Mouse (Mus musculus): ENCODE data around the gene Pltp. TPM values are rescaled to one million over a fixed set of nuclear protein-coding genes. Genes with fewer than 3 reads are reported as not detected.
A peak's percentile ranks its signal among the peaks of the same experiment; 100 is the strongest.

The Pltp gene
- total and polyA plus RNA-seq, 3 experiments, result 0.85 to 5.5 (median 0.94) TPM

DNA sequence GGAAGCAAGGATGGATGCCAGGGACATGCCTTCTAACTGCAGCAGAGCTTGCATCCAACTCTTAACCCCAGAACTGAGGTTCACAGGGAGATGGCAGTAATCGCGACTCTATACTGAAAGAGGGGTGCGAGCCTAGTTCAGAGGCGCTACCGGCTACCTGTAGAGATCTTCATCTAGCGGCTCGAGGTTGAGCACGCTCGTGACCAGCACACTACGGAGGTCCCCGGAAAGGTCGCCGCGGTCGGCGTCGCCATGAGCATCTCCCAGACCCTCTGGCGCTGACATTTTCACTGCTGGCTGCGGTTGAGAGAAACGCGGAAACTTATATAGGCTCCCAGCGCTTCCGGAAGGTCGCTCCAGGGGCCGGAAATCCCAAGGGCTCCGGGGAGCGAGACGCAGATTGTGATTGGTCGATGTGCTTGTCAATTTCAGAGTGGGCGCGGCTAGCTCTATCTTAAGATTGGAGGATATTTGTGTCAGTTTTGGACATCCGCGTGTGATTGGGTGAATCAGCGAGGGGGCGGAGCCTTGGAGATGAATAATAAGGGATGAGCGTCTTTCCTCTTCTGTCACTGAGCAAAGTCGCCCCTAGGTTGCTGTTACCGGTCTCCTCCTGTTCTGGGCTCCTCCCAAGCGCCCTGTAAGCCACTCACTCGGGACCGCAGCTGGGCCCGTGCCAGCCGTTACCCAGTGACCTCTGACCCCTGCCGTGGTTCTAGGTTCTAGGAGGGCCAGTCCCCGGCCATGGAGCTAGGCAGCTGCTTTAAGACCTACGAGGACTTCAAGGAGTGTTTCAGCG, 52.8 kb downstream of the Pltp start, which contains the start of the genes Acot8 and Zswim3 (continued):
- peak; percentile 57; the same call in 1 of the 2 replicates for TF ChIP-seq MAX (IDR thresholded peaks at IDR 0.05; ENCODE audit: low read length)
- TF ChIP-seq RCOR1 (conservative IDR thresholded peaks at IDR 0.05; ENCODE audit: low read depth, low read length), result 0 out of 2 replicates have a peak, but pooled peaks have one; percentile 35
- peak; percentile 60; the same call in 1 of the 2 replicates for TF ChIP-seq TCF12 (IDR thresholded peaks at IDR 0.05; ENCODE audit: low read depth, low read length)
- TF ChIP-seq ZC3H11A (IDR thresholded peaks at IDR 0.05; ENCODE audit: low read depth, low read length), result no peak
- peak; percentile 98 for TF ChIP-seq TBP (conservative IDR thresholded peaks at IDR 0.05; ENCODE audit: low read depth, low read length)
- peak; percentile 97 for TF ChIP-seq CHD2 (IDR thresholded peaks at IDR 0.05; ENCODE audit: low read length)
- no peak; the same call in 1 of the 2 replicates for TF ChIP-seq IRF4 (IDR thresholded peaks at IDR 0.05; ENCODE audit: low read depth, low read length)
- TF ChIP-seq NELFE (IDR thresholded peaks at IDR 0.05; ENCODE audit: low read depth, low read length), result peak; percentile 98
- no peak for TF ChIP-seq EP300 (IDR thresholded peaks at IDR 0.05; ENCODE audit: low read length)
- TF ChIP-seq KAT2A (IDR thresholded peaks at IDR 0.05; ENCODE audit: insufficient replicate concordance, low read length), result peak; percentile 88; the same call in 1 of the 2 replicates
- no peak for TF ChIP-seq USF2 (conservative IDR thresholded peaks at IDR 0.05; ENCODE audit: low read depth, low read length)
- peak; percentile 99 for TF ChIP-seq POLR2A (IDR thresholded peaks at IDR 0.05; ENCODE audit: low read depth, low read length)
- TF ChIP-seq UBTF (IDR thresholded peaks at IDR 0.05; ENCODE audit: low read depth, low read length), result 0 out of 2 replicates have a peak, but pooled peaks have one; percentile 4
- TF ChIP-seq MAFK (IDR thresholded peaks at IDR 0.05; ENCODE audit: insufficient replicate concordance, low read length), result no peak
- TF ChIP-seq MXI1 (IDR thresholded peaks at IDR 0.05; ENCODE audit: low read depth, low read length), result peak; percentile 82
- TF ChIP-seq JUN (IDR thresholded peaks at IDR 0.05; ENCODE audit: insufficient read depth, low read depth, low read length), result no peak
- TF ChIP-seq BHLHE40 (IDR thresholded peaks at IDR 0.05; ENCODE audit: low read depth, low read length), result peak; percentile 77
- peak; percentile 36 for TF ChIP-seq MAZ (IDR thresholded peaks at IDR 0.05; ENCODE audit: low read depth, low read length)
- peak; percentile 91 for TF ChIP-seq ELF1 (IDR thresholded peaks at IDR 0.05; ENCODE audit: low read depth, low read length)
- no peak for TF ChIP-seq USF1 (IDR thresholded peaks at IDR 0.05; ENCODE audit: low read depth, low read length)
- 0 out of 2 replicates have a peak, but pooled peaks have one; percentile 3 for TF ChIP-seq MEF2A (IDR thresholded peaks at IDR 0.05; ENCODE audit: borderline replicate concordance, low read depth, low read length)
- no peak for TF ChIP-seq ETS1 (conservative IDR thresholded peaks at IDR 0.05; ENCODE audit: low read depth, low read length)

DNA sequence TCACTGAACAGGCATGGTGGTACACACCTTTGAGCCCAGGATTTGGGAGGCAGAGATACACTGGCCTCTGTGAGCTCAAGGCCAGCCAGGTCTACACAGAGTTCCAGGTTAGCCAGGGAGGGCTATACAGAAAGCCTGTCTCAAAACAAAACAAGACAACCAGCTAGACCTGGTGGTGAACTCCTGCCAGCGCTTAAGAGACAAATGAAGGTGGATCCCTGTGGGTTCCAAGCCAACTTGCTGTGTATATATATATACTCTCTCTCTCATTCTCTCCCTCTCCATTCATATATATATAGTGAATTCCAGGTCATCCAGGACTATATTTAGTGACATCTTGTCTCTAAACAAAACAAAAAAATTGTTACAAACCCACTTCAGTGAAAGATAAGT, 53.6 kb downstream of the Pltp start:
- H3K27ac ChIP-seq (ENCODE audit: insufficient read depth, low read depth), result no peak overlapping the region

More for the DNA sequence above, 53.6 kb downstream of the Pltp start:
- peak overlapping the region; percentile 38 for H3K4me2 ChIP-seq (ENCODE audit: insufficient read depth, low read depth, poor library complexity, severe bottlenecking)
- no peaks in the 10 kb centered on the region for H3K27me3 ChIP-seq (replicated peaks)
- H3K4me3 ChIP-seq (replicated peaks in 1 of 3; ENCODE audit: low read depth in 2 of 3, low read length in 2 of 3, poor library complexity in 1 of 3), result peak overlapping the region; percentile 86 to 93 (median 93)
- TF ChIP-seq MAX (IDR thresholded peaks at IDR 0.05; ENCODE audit: low read length) (no peak; the same call in 1 of the 2 replicates), ZNF384 (IDR thresholded peaks at IDR 0.05; ENCODE audit: low read depth, low read length) (no peak), USF1 (IDR thresholded peaks at IDR 0.05; ENCODE audit: low read depth, low read length) (no peak), POLR2A (IDR thresholded peaks at IDR 0.05; ENCODE audit: low read depth, low read length) (no peak), CHD1 (IDR thresholded peaks at IDR 0.05; ENCODE audit: low read depth, low read length) (no peak), KAT2A (IDR thresholded peaks at IDR 0.05; ENCODE audit: insufficient replicate concordance, low read length) (no peak), GABPA (IDR thresholded peaks at IDR 0.05; ENCODE audit: insufficient replicate concordance, low read depth, low read length) (no peak), NELFE (IDR thresholded peaks at IDR 0.05; ENCODE audit: low read depth, low read length) (no peak), ZMIZ1 (IDR thresholded peaks at IDR 0.05; ENCODE audit: low read depth, low read length) (no peak), EP300 (IDR thresholded peaks at IDR 0.05; ENCODE audit: low read length) (no peak), TBP (conservative IDR thresholded peaks at IDR 0.05; ENCODE audit: low read depth, low read length) (no peak), MAFK (IDR thresholded peaks at IDR 0.05; ENCODE audit: insufficient replicate concordance, low read length) (no peak), ETS1 (conservative IDR thresholded peaks at IDR 0.05; ENCODE audit: low read depth, low read length) (no peak), ELF1 (IDR thresholded peaks at IDR 0.05; ENCODE audit: low read depth, low read length) (no peak)
- no peak for DNase-seq (ENCODE audit: extremely low read depth)
- H3K36me3 ChIP-seq (replicated peaks in 1 of 2; ENCODE audit: control insufficient read depth in 1 of 2, insufficient read depth in 1 of 2, low read length in 1 of 2), result peaks cover 10 to 47% of the 10 kb centered on the region in 2 experiments
- no peaks in the 10 kb centered on the region for H3K9me3 ChIP-seq (replicated peaks; ENCODE audit: low read length)
- dilution Hi-C loops (cut with MboI; ENCODE audit: extremely low pct_ligation_motif_present, extremely low pct_unique_long_range_greater_than_20kb, low sequenced_read_pairs), result no loop called here
- in situ Hi-C loops (cut with MboI; ENCODE audit: low pct_ligation_motif_present, low pct_unique_long_range_greater_than_20kb, low sequenced_read_pairs), result no loop called here
- H3K4me1 ChIP-seq (ENCODE audit: control insufficient read depth in 1 of 2, insufficient read depth in 2 of 2), result peaks cover 5 to 25% of the 10 kb centered on the region in 2 experiments; a peak in 2 of 4 replicates
- peaks cover 12% of the 10 kb centered on the region for H3K79me2 ChIP-seq (replicated peaks; ENCODE audit: control insufficient read depth, extremely low read depth, insufficient read depth, poor library complexity, severe bottlenecking)
- H3K9ac ChIP-seq (ENCODE audit: insufficient read depth, low read depth), result peak overlapping the region; percentile 79
